Mouse (Mus musculus) R1 (cell line): ENCODE results near the gene Gm38655.
A peak's percentile ranks its signal among the peaks of the same experiment; 100 is the strongest.

Experiments
- DNase-seq: peaks from one replicate; pipeline ENCODE4 v3.0.0-alpha.2; 2018; ENCODE audit warnings: low read depth, low spot score

Gene Gm38655

GRCm38 (mm10) chr17:25175411-25175810 is at the start of gene Gm38655:
Gene Gm38655, minus strand, starts transcription at chr17:25175471.
- no peak for DNase-seq

- DNase-seq = no peak
Measured at GRCm38 (mm10) chr17:25224586-25225222, 49.4 kb upstream of the Gm38655 start.

GRCm38 (mm10) chr17:25222951-25223601 is 47.8 kb upstream of the Gm38655 start:
- DNase-seq = no peak

GRCm38 (mm10) chr17:25222504-25222940 is 47.3 kb upstream of the Gm38655 start:
- DNase-seq = peak; percentile 38

- peak; percentile 85 for DNase-seq
Measured at GRCm38 (mm10) chr17:25221821-25222503, 46.7 kb upstream of the Gm38655 start.

- no peak for DNase-seq
Measured at GRCm38 (mm10) chr17:25220746-25221145, 45.5 kb upstream of the Gm38655 start.

GRCm38 (mm10) chr17:25219492-25220295 is 44.4 kb upstream of the Gm38655 start:
- DNase-seq = no peak

GRCm38 (mm10) chr17:25218967-25219366 is 43.7 kb upstream of the Gm38655 start:
- no peak for DNase-seq

- DNase-seq = peak; percentile 72
Measured at GRCm38 (mm10) chr17:25215431-25215830, 40.2 kb upstream of the Gm38655 start.

GRCm38 (mm10) chr17:25211705-25212104 is 36.4 kb upstream of the Gm38655 start:
- DNase-seq = no peak

GRCm38 (mm10) chr17:25210680-25211466 is 35.6 kb upstream of the Gm38655 start:
- DNase-seq = no peak

GRCm38 (mm10) chr17:25210006-25210405 is 34.7 kb upstream of the Gm38655 start:
- DNase-seq = no peak

GRCm38 (mm10) chr17:25202401-25202800 is 27.1 kb upstream of the Gm38655 start:
- DNase-seq = peak; percentile 92

- no peak for DNase-seq
Measured at GRCm38 (mm10) chr17:25189091-25189490, 13.8 kb upstream of the Gm38655 start.

GRCm38 (mm10) chr17:25188150-25189031 is 13.1 kb upstream of the Gm38655 start, which contains the start of gene Unkl:
Gene Unkl, plus strand, starts transcription at chr17:25188397.
- peak; percentile 70 for DNase-seq

GRCm38 (mm10) chr17:25187784-25188149 is 12.5 kb upstream of the Gm38655 start:
- DNase-seq = no peak

- no peak for DNase-seq
Measured at GRCm38 (mm10) chr17:25184961-25185360, 9.7 kb upstream of the Gm38655 start.

GRCm38 (mm10) chr17:25184129-25184691 is 8.9 kb upstream of the Gm38655 start, which contains the start of gene BC003965:
Gene BC003965, plus strand, starts transcription at chr17:25184554.
- DNase-seq = peak; percentile 99

- no peak for DNase-seq
Measured at GRCm38 (mm10) chr17:25183232-25183631, 8.0 kb upstream of the Gm38655 start.

- DNase-seq = no peak
Measured at GRCm38 (mm10) chr17:25172558-25172957, 2.7 kb downstream of the Gm38655 start.
